Mouse (Mus musculus): ENCODE data around the gene Mast4. TPM values are rescaled to one million over a fixed set of nuclear protein-coding genes. Genes with fewer than 3 reads are reported as not detected.

Gene Mast4
- total and polyA plus RNA-seq, 2 experiments: 0.83 to 5.3 TPM

GRCm38 (mm10) chr13:102914800-102915199 is 419.5 kb downstream of the Mast4 start:
- no peaks in the 10 kb centered on the region for H3K27me3 ChIP-seq (ENCODE audit: control insufficient read depth, insufficient read depth, low read length)
- no peaks in the 10 kb centered on the region for H3K4me1 ChIP-seq (ENCODE audit: control insufficient read depth, insufficient read depth, low read length)
- no peak overlapping the region for H3K4me3 ChIP-seq (ENCODE audit: insufficient read depth, low read depth, low read length)
- no peak for TF ChIP-seq POLR2A (IDR thresholded peaks at IDR 0.05; ENCODE audit: extremely low read depth, insufficient read depth, low read length)
- no peak for TF ChIP-seq CTCF (IDR thresholded peaks at IDR 0.05; ENCODE audit: low read depth, low read length)
- no peak overlapping the region for H3K9ac ChIP-seq (ENCODE audit: low read depth, low read length)
- H3K27ac ChIP-seq (replicated peaks; ENCODE audit: insufficient read depth, low read depth, low read length): no peak overlapping the region
- no peaks in the 10 kb centered on the region for H3K79me2 ChIP-seq (ENCODE audit: control insufficient read depth, insufficient read depth, low read length)
- no peak for DNase-seq (ENCODE audit: extremely low read depth, low read depth, low spot score)
- H3K36me3 ChIP-seq (ENCODE audit: control insufficient read depth, insufficient read depth, low read length): no peaks in the 10 kb centered on the region

GRCm38 (mm10) chr13:102913919-102914318 is 420.4 kb downstream of the Mast4 start:
- 88% methylated on average over 2 of the region's 2 CpGs for WGBS
- TF ChIP-seq POLR2A (IDR thresholded peaks at IDR 0.05; ENCODE audit: extremely low read depth, insufficient read depth, low read length): no peak
- TF ChIP-seq CTCF (IDR thresholded peaks at IDR 0.05; ENCODE audit: low read depth, low read length): no peak
- no peak for DNase-seq (ENCODE audit: extremely low read depth, low read depth, low spot score)

GRCm38 (mm10) chr13:102912867-102913266 is 421.4 kb downstream of the Mast4 start:
- no peaks in the 10 kb centered on the region for H3K79me2 ChIP-seq (ENCODE audit: control insufficient read depth, insufficient read depth, low read length)
- no peaks in the 10 kb centered on the region for H3K4me1 ChIP-seq (ENCODE audit: control insufficient read depth, insufficient read depth, low read length)
- TF ChIP-seq CTCF (IDR thresholded peaks at IDR 0.05; ENCODE audit: low read depth, low read length): no peak
- no peak for DNase-seq (ENCODE audit: extremely low read depth, low read depth, low spot score)
- H3K4me3 ChIP-seq (ENCODE audit: insufficient read depth, low read depth, low read length): no peak overlapping the region
- no peaks in the 10 kb centered on the region for H3K36me3 ChIP-seq (ENCODE audit: control insufficient read depth, insufficient read depth, low read length)
- H3K27me3 ChIP-seq (ENCODE audit: control insufficient read depth, insufficient read depth, low read length): no peaks in the 10 kb centered on the region
- H3K9ac ChIP-seq (ENCODE audit: low read depth, low read length): no peak overlapping the region
- 89% methylated on average over 12 of the region's 12 CpGs for WGBS
- H3K27ac ChIP-seq (replicated peaks; ENCODE audit: insufficient read depth, low read depth, low read length): no peak overlapping the region

More at GRCm38 (mm10) chr13:102913919-102914318, 420.4 kb downstream of the Mast4 start:
- no peaks in the 10 kb centered on the region for H3K79me2 ChIP-seq (ENCODE audit: control insufficient read depth, insufficient read depth, low read length)
- no peaks in the 10 kb centered on the region for H3K4me1 ChIP-seq (ENCODE audit: control insufficient read depth, insufficient read depth, low read length)
- no peaks in the 10 kb centered on the region for H3K36me3 ChIP-seq (ENCODE audit: control insufficient read depth, insufficient read depth, low read length)
- H3K9ac ChIP-seq (ENCODE audit: low read depth, low read length): no peak overlapping the region
- H3K27me3 ChIP-seq (ENCODE audit: control insufficient read depth, insufficient read depth, low read length): no peaks in the 10 kb centered on the region
- H3K4me3 ChIP-seq (ENCODE audit: insufficient read depth, low read depth, low read length): no peak overlapping the region
- no peak overlapping the region for H3K27ac ChIP-seq (replicated peaks; ENCODE audit: insufficient read depth, low read depth, low read length)

GRCm38 (mm10) chr13:102909654-102910418 is 424.5 kb downstream of the Mast4 start:
- 90% methylated on average over 5 of the region's 5 CpGs for WGBS
- H3K36me3 ChIP-seq (ENCODE audit: control insufficient read depth, insufficient read depth, low read length): no peaks in the 10 kb centered on the region
- no peak for TF ChIP-seq CTCF (IDR thresholded peaks at IDR 0.05; ENCODE audit: low read depth, low read length)
- TF ChIP-seq POLR2A (IDR thresholded peaks at IDR 0.05; ENCODE audit: extremely low read depth, insufficient read depth, low read length): no peak

GRCm38 (mm10) chr13:102906661-102907009 is 427.7 kb downstream of the Mast4 start:
- no peak for TF ChIP-seq POLR2A (IDR thresholded peaks at IDR 0.05; ENCODE audit: extremely low read depth, insufficient read depth, low read length)
- no peak for TF ChIP-seq CTCF (IDR thresholded peaks at IDR 0.05; ENCODE audit: low read depth, low read length)
- Histone ChIP-seq H3K9ac (ENCODE audit: low read depth, low read length) (0 out of 2 replicates have a peak overlapping the region, but pooled peaks have one; percentile 14), H3K27ac (replicated peaks; ENCODE audit: insufficient read depth, low read depth, low read length) (no peak overlapping the region), H3K27me3 (ENCODE audit: control insufficient read depth, insufficient read depth, low read length) (no peaks in the 10 kb centered on the region), H3K79me2 (ENCODE audit: control insufficient read depth, insufficient read depth, low read length) (peaks cover 9% of the 10 kb centered on the region; the same call in 1 of the 2 replicates), H3K4me3 (ENCODE audit: insufficient read depth, low read depth, low read length) (peak overlapping the region; percentile 64), H3K4me1 (ENCODE audit: control insufficient read depth, insufficient read depth, low read length) (peaks cover 3% of the 10 kb centered on the region; the same call in 1 of the 2 replicates), H3K36me3 (ENCODE audit: control insufficient read depth, insufficient read depth, low read length) (no peaks in the 10 kb centered on the region)
- WGBS: 9% methylated on average over 9 of the region's 9 CpGs
- no peak for DNase-seq (ENCODE audit: extremely low read depth, low read depth, low spot score)

More at GRCm38 (mm10) chr13:102909654-102910418, 424.5 kb downstream of the Mast4 start:
- no peak overlapping the region for H3K9ac ChIP-seq (ENCODE audit: low read depth, low read length)
- H3K27ac ChIP-seq (replicated peaks; ENCODE audit: insufficient read depth, low read depth, low read length): no peak overlapping the region
- no peak for DNase-seq (ENCODE audit: extremely low read depth, low read depth, low spot score)
- H3K79me2 ChIP-seq (ENCODE audit: control insufficient read depth, insufficient read depth, low read length): peaks cover 3% of the 10 kb centered on the region; the same call in 1 of the 2 replicates
- H3K4me3 ChIP-seq (ENCODE audit: insufficient read depth, low read depth, low read length): no peak overlapping the region
- H3K27me3 ChIP-seq (ENCODE audit: control insufficient read depth, insufficient read depth, low read length): no peaks in the 10 kb centered on the region
- peaks cover 3% of the 10 kb centered on the region; the same call in 1 of the 2 replicates for H3K4me1 ChIP-seq (ENCODE audit: control insufficient read depth, insufficient read depth, low read length)
